Mouse (Mus musculus) brown adipose tissue, adult 24 weeks (tissue): ENCODE results near the gene Gm13279. TPM values are rescaled to one million over a fixed set of nuclear protein-coding genes. Genes with fewer than 3 reads are reported as not detected.
"Not testable (repeated sequence)": the region's sequence is repeated elsewhere in the genome, so short reads cannot be mapped to it uniquely, and the experiment has no call there.

ENCODE experiments used
- H3K27ac ChIP-seq: fragments of 200-500 bp; replicated peaks from 2 replicates; pipeline ENCODE4 v1.5.1; 2012; ENCODE audit warnings: low read depth, mild to moderate bottlenecking, low read length
- H3K4me1 ChIP-seq: fragments of 200-500 bp; 2 replicates; pipeline ENCODE4 v1.6.1; 2012; ENCODE audit warnings: low read length, mixed read lengths; ENCODE audit not compliant: control insufficient read depth, insufficient read depth, insufficient read length
- H3K4me3 ChIP-seq: fragments of 200-500 bp; 2 replicates; pipeline ENCODE4 v1.5.1; 2012; ENCODE audit warnings: low read depth, mild to moderate bottlenecking, low read length, moderate library complexity; ENCODE audit not compliant: insufficient read depth
- polyA plus RNA-seq: library from polyadenylated mRNA; stranded (reverse); fragments of >200 nt; gene quantifications from 2 replicates; pipeline ENCODE4 v1.2.4, GENCODE M21; 2012; ENCODE audit not compliant: missing spikeins, insufficient read depth, insufficient read length

Gm13279 gene
- polyA plus RNA-seq, 1 experiment: not detected

GRCm38 (mm10) chr4:88835225-88835624 is 38.0 kb downstream of the Gm13279 start, which contains the start of gene Ifna5:
Gene Ifna5, plus strand, starts transcription at chr4:88835525.
- not testable (repeated sequence) for H3K4me3 ChIP-seq, H3K27ac ChIP-seq

GRCm38 (mm10) chr4:88838828-88839227 is 41.6 kb downstream of the Gm13279 start:
- Histone ChIP-seq H3K4me1 (no peaks in the 10 kb centered on the region), H3K4me3 (no peak overlapping the region), H3K27ac (no peak overlapping the region)

More at GRCm38 (mm10) chr4:88835225-88835624, 38.0 kb downstream of the Gm13279 start, which contains the start of gene Ifna5:
- not testable (repeated sequence) for H3K4me1 ChIP-seq

- Histone ChIP-seq H3K27ac (no peak overlapping the region), H3K4me3 (no peak overlapping the region)
Measured at GRCm38 (mm10) chr4:88840058-88840457, 42.9 kb downstream of the Gm13279 start.

GRCm38 (mm10) chr4:88841438-88841911 is 44.3 kb downstream of the Gm13279 start, which contains the start of gene Ifna4:
Gene Ifna4, plus strand, starts transcription at chr4:88841861.
- H3K4me1 ChIP-seq: no peaks in the 10 kb centered on the region
- no peak within 1 kb of the TSS for H3K27ac ChIP-seq
- no peak within 1 kb of the TSS for H3K4me3 ChIP-seq

More at GRCm38 (mm10) chr4:88840058-88840457, 42.9 kb downstream of the Gm13279 start:
- no peaks in the 10 kb centered on the region for H3K4me1 ChIP-seq

GRCm38 (mm10) chr4:88845334-88845733 is 48.1 kb downstream of the Gm13279 start:
- Histone ChIP-seq H3K4me3 (no peak overlapping the region), H3K27ac (no peak overlapping the region), H3K4me1 (no peaks in the 10 kb centered on the region)

Other genes with a start within 250 kb of the Gm13279 start
- not detected in 2 replicates for gene Ifna15, start 239.2 kb upstream of the Gm13279 start, polyA plus RNA-seq
- gene Ifna14, start 225.6 kb upstream of the Gm13279 start, polyA plus RNA-seq: not detected in 2 replicates
- gene Ifna9, start 205.0 kb upstream of the Gm13279 start, polyA plus RNA-seq: not detected in 2 replicates
- gene Ifna12, start 194.0 kb upstream of the Gm13279 start, polyA plus RNA-seq: not detected in 2 replicates
- gene C87499, start 163.0 kb upstream of the Gm13279 start, polyA plus RNA-seq: not detected in 2 replicates
- gene Ifna13, start 152.9 kb upstream of the Gm13279 start, polyA plus RNA-seq: not detected in 2 replicates
- gene Ifna16, start 120.5 kb upstream of the Gm13279 start, polyA plus RNA-seq: not detected in 2 replicates
- gene Ifna2, start 113.5 kb upstream of the Gm13279 start, polyA plus RNA-seq: not detected in 2 replicates
- gene Ifnab, start 106.0 kb upstream of the Gm13279 start, polyA plus RNA-seq: not detected in 2 replicates
- not detected in 2 replicates for gene Gm26566, start 75.6 kb upstream of the Gm13279 start, polyA plus RNA-seq
- gene Klhl9, start 74.9 kb upstream of the Gm13279 start, polyA plus RNA-seq: 37.8 and 44.9 TPM in 2 replicates
- gene Gm13271, start 42.5 kb upstream of the Gm13279 start, polyA plus RNA-seq: not detected in 2 replicates
- not detected in 2 replicates for gene Gm13283, start 37.3 kb upstream of the Gm13279 start, polyA plus RNA-seq
- gene Gm13290, start 23.6 kb upstream of the Gm13279 start, polyA plus RNA-seq: not detected in 2 replicates
- not detected in 2 replicates for gene Gm13289, start 20.5 kb upstream of the Gm13279 start, polyA plus RNA-seq
- gene Gm13272, start 17.5 kb upstream of the Gm13279 start, polyA plus RNA-seq: not detected in 2 replicates
- gene Ifnz, start 15.3 kb upstream of the Gm13279 start, polyA plus RNA-seq: not detected in 2 replicates
- not detected in 2 replicates for gene Gm13276, start 11.7 kb upstream of the Gm13279 start, polyA plus RNA-seq
- not detected in 2 replicates for gene Gm13277, start 8.8 kb upstream of the Gm13279 start, polyA plus RNA-seq
- gene Gm13278, start 5.8 kb upstream of the Gm13279 start, polyA plus RNA-seq: not detected in 2 replicates
- not detected in 2 replicates for gene Gm13275, start 2.9 kb upstream of the Gm13279 start, polyA plus RNA-seq
- not detected in 2 replicates for gene Gm13285, start 2.3 kb downstream of the Gm13279 start, polyA plus RNA-seq
- not detected in 2 replicates for gene Gm13287, start 5.9 kb downstream of the Gm13279 start, polyA plus RNA-seq
- gene Gm13288, start 8.1 kb downstream of the Gm13279 start, polyA plus RNA-seq: not detected in 2 replicates
- gene Ifna7, start 18.8 kb downstream of the Gm13279 start, polyA plus RNA-seq: not detected in 2 replicates
- gene Ifna11, start 22.6 kb downstream of the Gm13279 start, polyA plus RNA-seq: not detected in 2 replicates
- gene Ifna6, start 30.0 kb downstream of the Gm13279 start, polyA plus RNA-seq: not detected in 2 replicates
- gene Ifna5, start 38.1 kb downstream of the Gm13279 start, polyA plus RNA-seq: not detected in 2 replicates
- not detected in 2 replicates for gene Ifna4, start 44.5 kb downstream of the Gm13279 start, polyA plus RNA-seq
- not detected in 2 replicates for gene Ifna1, start 52.7 kb downstream of the Gm13279 start, polyA plus RNA-seq
- not detected in 2 replicates for gene Ifne, start 82.8 kb downstream of the Gm13279 start, polyA plus RNA-seq